Mouse (Mus musculus) CH12.LX (cell line): ENCODE measurements around the gene Dlgap1. TPM values are rescaled to one million over a fixed set of nuclear protein-coding genes. Genes with fewer than 3 reads are reported as not detected.

Experiments
- DNase-seq: peaks from one replicate; pipeline ENCODE4 v3.0.0-alpha.2; 2013; ENCODE audit errors: extremely low read depth
- H3K27ac ChIP-seq: 2 replicates; pipeline ENCODE4 v1.5.1; 2012; ENCODE audit warnings: low read depth, mild to moderate bottlenecking, control low read depth, moderate library complexity; ENCODE audit not compliant: insufficient read depth
- H3K27me3 ChIP-seq: replicated peaks from 2 replicates; pipeline ENCODE3; 2012; ENCODE audit warnings: inconsistent platforms
- H3K36me3 ChIP-seq, 2 experiments: replicated peaks in 1 of 2; 2 replicates each; pipeline versions ENCODE3 to v1.6.1; 2012; ENCODE audit warnings: inconsistent platforms in 1 of 2, low read length in 1 of 2, mild to moderate bottlenecking in 1 of 2, mixed read lengths in 1 of 2, moderate library complexity in 1 of 2; ENCODE audit not compliant: control insufficient read depth in 1 of 2, insufficient read depth in 1 of 2
- H3K4me1 ChIP-seq, 2 experiments: 2 replicates each; pipeline ENCODE4 v1.6.1; 2012; ENCODE audit warnings: inconsistent platforms in 1 of 2, moderate library complexity in 1 of 2; ENCODE audit not compliant: insufficient read depth in 2 of 2, control insufficient read depth in 1 of 2
- H3K4me2 ChIP-seq: 2 replicates; pipeline ENCODE4 v1.6.1; 2012; ENCODE audit warnings: low read depth, mild to moderate bottlenecking, control low read depth; ENCODE audit not compliant: poor library complexity, insufficient read depth, severe bottlenecking
- H3K4me3 ChIP-seq, 3 experiments: fragments of 150-350 bp in 1 of 3; sonication (generic) in 1 of 3; replicated peaks in 1 of 3; 2 replicates each; pipeline versions ENCODE3 to v1.5.1; 2011 to 2012; ENCODE audit warnings: low read depth in 2 of 3, low read length in 2 of 3, mild to moderate bottlenecking in 2 of 3, moderate library complexity in 2 of 3, control low read depth in 1 of 3, improper control_type of control experiment in 1 of 3, inconsistent platforms in 1 of 3, mixed read lengths in 1 of 3; ENCODE audit not compliant: poor library complexity in 1 of 3
- H3K79me2 ChIP-seq: replicated peaks from 2 replicates; pipeline ENCODE4 v1.6.1; 2012; ENCODE audit warnings: mild to moderate bottlenecking, moderate library complexity; ENCODE audit not compliant: control insufficient read depth, poor library complexity, insufficient read depth, severe bottlenecking; ENCODE audit errors: extremely low read depth
- H3K9ac ChIP-seq: 2 replicates; pipeline ENCODE4 v1.6.1; 2012; ENCODE audit warnings: low read depth, mild to moderate bottlenecking, control low read depth, moderate library complexity; ENCODE audit not compliant: insufficient read depth
- H3K9me3 ChIP-seq: replicated peaks from 2 replicates; pipeline ENCODE3; 2012; ENCODE audit warnings: low read length, inconsistent platforms, mixed read lengths
- BHLHE40 ChIP-seq: IDR thresholded peaks from 2 replicates; pipeline ENCODE4 v1.6.1; 2011; ENCODE audit warnings: mild to moderate bottlenecking, low read depth, low read length, improper control_type of control experiment
- CHD2 ChIP-seq: IDR thresholded peaks from 2 replicates; pipeline ENCODE4 v1.6.1; 2011; ENCODE audit warnings: low read length, improper control_type of control experiment
- ELF1 ChIP-seq: IDR thresholded peaks from 2 replicates; pipeline ENCODE4 v1.6.1; 2014; ENCODE audit warnings: low read depth, mild to moderate bottlenecking, inconsistent platforms, low read length, improper control_type of control experiment
- EP300 ChIP-seq: IDR thresholded peaks from 2 replicates; pipeline ENCODE4 v1.6.1; 2011; ENCODE audit warnings: low read length, improper control_type of control experiment
- ETS1 ChIP-seq: conservative IDR thresholded peaks from 2 replicates; pipeline ENCODE4 v1.6.1; 2012; ENCODE audit warnings: low read depth, mild to moderate bottlenecking, inconsistent platforms, low read length, improper control_type of control experiment, moderate library complexity
- IRF4 ChIP-seq: IDR thresholded peaks from 2 replicates; pipeline ENCODE4 v1.6.1; 2014; ENCODE audit warnings: low read depth, mild to moderate bottlenecking, inconsistent platforms, low read length, improper control_type of control experiment
- JUND ChIP-seq: conservative IDR thresholded peaks from 2 replicates; pipeline ENCODE4 v1.6.1; 2011; ENCODE audit warnings: low read depth, low read length, improper control_type of control experiment
- MAFK ChIP-seq: IDR thresholded peaks from 2 replicates; pipeline ENCODE4 v1.6.1; 2011; ENCODE audit warnings: low read length, improper control_type of control experiment; ENCODE audit not compliant: insufficient replicate concordance
- MAZ ChIP-seq: IDR thresholded peaks from 2 replicates; pipeline ENCODE4 v1.6.1; 2012; ENCODE audit warnings: low read depth, mild to moderate bottlenecking, inconsistent platforms, low read length, improper control_type of control experiment, moderate library complexity
- MEF2A ChIP-seq: IDR thresholded peaks from 2 replicates; pipeline ENCODE4 v1.6.1; 2014; ENCODE audit warnings: low read depth, mild to moderate bottlenecking, inconsistent platforms, low read length, improper control_type of control experiment, borderline replicate concordance
- MYC ChIP-seq: IDR thresholded peaks from 2 replicates; pipeline ENCODE4 v1.6.1; 2011; ENCODE audit warnings: low read depth, mild to moderate bottlenecking, improper control_type of control experiment, low read length
- NRF1 ChIP-seq: IDR thresholded peaks from 2 replicates; pipeline ENCODE4 v1.6.1; 2014; ENCODE audit warnings: low read depth, mild to moderate bottlenecking, inconsistent platforms, low read length, improper control_type of control experiment, moderate library complexity
- PAX5 ChIP-seq: IDR thresholded peaks from 2 replicates; pipeline ENCODE4 v1.6.1; 2012; ENCODE audit warnings: low read length, inconsistent platforms, mixed read lengths
- POLR2A ChIP-seq: IDR thresholded peaks from 2 replicates; pipeline ENCODE4 v1.6.1; 2011; ENCODE audit warnings: low read depth, mild to moderate bottlenecking, improper control_type of control experiment, low read length
- POLR2AphosphoS2 ChIP-seq: IDR thresholded peaks from 2 replicates; pipeline ENCODE4 v1.6.1; 2011; ENCODE audit warnings: low read depth, low read length, improper control_type of control experiment
- SMC3 ChIP-seq: IDR thresholded peaks from 2 replicates; pipeline ENCODE4 v1.6.1; 2011; ENCODE audit warnings: low read depth, low read length, improper control_type of control experiment
- TBP ChIP-seq: conservative IDR thresholded peaks from 2 replicates; pipeline ENCODE4 v1.6.1; 2011; ENCODE audit warnings: low read depth, low read length, improper control_type of control experiment
- TCF12 ChIP-seq: IDR thresholded peaks from 2 replicates; pipeline ENCODE4 v1.6.1; 2014; ENCODE audit warnings: low read depth, mild to moderate bottlenecking, inconsistent platforms, low read length, improper control_type of control experiment
- ZC3H11A ChIP-seq: IDR thresholded peaks from 2 replicates; pipeline ENCODE4 v1.6.1; 2012; ENCODE audit warnings: low read depth, mild to moderate bottlenecking, inconsistent platforms, low read length, improper control_type of control experiment
- ZKSCAN1 ChIP-seq: IDR thresholded peaks from 2 replicates; pipeline ENCODE4 v1.6.1; 2012; ENCODE audit warnings: low read depth, inconsistent platforms, low read length, improper control_type of control experiment, borderline replicate concordance
- ZNF384 ChIP-seq: IDR thresholded peaks from 2 replicates; pipeline ENCODE4 v1.6.1; 2012; ENCODE audit warnings: low read depth, low read length, improper control_type of control experiment, inconsistent platforms
- dilution Hi-C: fragments of 300-500 bp; cut with MboI; formaldehyde crosslinking; loops from 2 replicates; pipeline ENCODE4 v1.14.3; 2020; ENCODE audit warnings: low sequenced_read_pairs; ENCODE audit not compliant: extremely low pct_unique_long_range_greater_than_20kb, extremely low pct_ligation_motif_present
- in situ Hi-C: fragments of 300-500 bp; cut with MboI; formaldehyde crosslinking; loops from 3 replicates; pipeline ENCODE4 v1.14.3; 2019; ENCODE audit warnings: low sequenced_read_pairs, low pct_ligation_motif_present, low pct_unique_long_range_greater_than_20kb, mixed read lengths
- polyA plus RNA-seq: library from polyadenylated mRNA; unstranded; fragments of >175 nt; gene quantifications from 2 replicates; pipeline ENCODE4 v1.2.1, GENCODE M21; 2012; ENCODE audit warnings: low read depth; ENCODE audit not compliant: insufficient read length
- total RNA-seq, 2 experiments: library from RNA; depleted of rRNA; stranded (reverse); fragments of 300-350 nt in 1 of 2; fragments of >200 nt in 1 of 2; gene quantifications; 2 replicates each; pipeline ENCODE4 v1.2.3; 2012 to 2014

Dlgap1 gene
- total and polyA plus RNA-seq, 3 experiments, result 0.51 to 2.7 (median 1.2) TPM

DNA sequence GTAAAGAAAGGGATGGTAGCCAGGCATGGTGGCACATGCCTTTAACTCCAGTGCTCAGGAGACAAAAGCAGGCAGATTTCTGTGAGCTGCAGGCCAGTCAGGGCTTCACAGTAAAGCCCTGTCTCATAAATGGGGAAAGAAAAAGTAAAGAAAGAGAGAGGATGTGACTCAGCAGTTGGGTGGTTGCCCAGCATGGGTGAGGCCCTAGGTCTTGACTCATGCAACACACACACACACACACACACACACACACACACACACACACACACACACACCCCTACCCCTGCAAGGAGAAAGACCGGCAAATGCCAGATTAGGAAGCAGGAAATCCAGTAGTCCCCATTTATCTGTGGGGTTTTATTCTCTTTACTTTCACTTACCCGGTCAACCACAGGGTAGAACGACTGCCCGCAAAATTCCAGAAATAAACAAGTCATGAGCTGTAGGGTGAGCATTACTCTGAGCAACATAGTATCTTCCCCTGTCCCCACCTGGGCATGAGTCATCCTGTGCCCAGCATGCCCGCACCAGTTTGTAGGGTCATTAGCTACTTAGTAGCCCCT, 759.9 kb downstream of the Dlgap1 start:
- Histone ChIP-seq H3K79me2 (no peaks in the 10 kb centered on the region), H3K4me3 (no peak overlapping the region), H3K36me3 (no peaks in the 10 kb centered on the region), H3K9ac (peak overlapping the region; percentile 34; the same call in 1 of the 2 replicates), H3K27me3 (no peaks in the 10 kb centered on the region), H3K27ac (peak overlapping the region; percentile 52), H3K9me3 (peaks cover 5% of the 10 kb centered on the region), H3K4me1 (peaks cover 6 to 19% of the 10 kb centered on the region in 2 experiments; a peak in 3 of 4 replicates), H3K4me2 (peak overlapping the region; percentile 43)
- no peak for TF ChIP-seq SMC3
- TF ChIP-seq JUND, result peak; percentile 58; the same call in 1 of the 2 replicates
- peak; percentile 40 for TF ChIP-seq IRF4
- no peak for TF ChIP-seq ZKSCAN1
- TF ChIP-seq MYC, result no peak
- no peak for TF ChIP-seq NRF1
- peak; percentile 67; the same call in 1 of the 2 replicates for TF ChIP-seq MAFK
- no peak for TF ChIP-seq TBP
- TF ChIP-seq ETS1, result peak; percentile 66; the same call in 1 of the 2 replicates
- peak; percentile 81 for TF ChIP-seq EP300
- peak; percentile 60; the same call in 1 of the 2 replicates for TF ChIP-seq TCF12
- no peak for TF ChIP-seq POLR2AphosphoS2
- TF ChIP-seq POLR2A, result no peak
- 0 out of 2 replicates have a peak, but pooled peaks have one; percentile 41 for TF ChIP-seq CHD2
- peak; percentile 65; the same call in 1 of the 2 replicates for TF ChIP-seq MEF2A
- TF ChIP-seq MAZ, result 0 out of 2 replicates have a peak, but pooled peaks have one; percentile 25
- TF ChIP-seq ELF1, result peak; percentile 13; the same call in 1 of the 2 replicates
- peak; percentile 65 for TF ChIP-seq BHLHE40
- in situ Hi-C loops (no loop called here), dilution Hi-C loops (no loop called here)
- DNase-seq, result peak; percentile 67

DNA sequence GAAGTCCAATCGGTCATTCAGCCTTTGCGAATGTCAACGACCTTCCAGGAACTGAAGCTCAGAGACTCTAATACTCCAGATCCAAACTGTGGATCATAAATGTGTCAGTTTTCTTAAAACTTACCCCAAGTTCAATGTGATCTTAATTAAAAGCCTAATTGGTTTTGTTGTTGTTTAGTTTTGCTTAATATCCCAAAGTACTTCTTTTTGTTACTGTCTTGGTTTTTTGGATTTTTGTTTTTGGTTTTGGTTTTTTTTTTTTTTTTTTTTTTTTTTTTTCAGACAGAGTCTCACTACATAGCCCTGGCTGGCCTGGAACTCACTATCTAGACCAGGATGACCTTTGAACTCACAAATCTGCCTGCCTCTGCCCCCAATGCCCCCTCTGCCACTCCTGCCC, 765.9 kb downstream of the Dlgap1 start:
- peaks cover 5% of the 10 kb centered on the region for H3K9me3 ChIP-seq
- H3K9ac ChIP-seq, result no peak overlapping the region
- no peak overlapping the region for H3K4me2 ChIP-seq
- H3K27me3 ChIP-seq, result no peaks in the 10 kb centered on the region
- dilution Hi-C loops (no loop called here), in situ Hi-C loops (no loop called here)
- peak; percentile 70 for TF ChIP-seq ZNF384
- no peak for TF ChIP-seq ZC3H11A
- TF ChIP-seq PAX5, result no peak
- no peak for TF ChIP-seq SMC3
- TF ChIP-seq MEF2A, result no peak
- no peak overlapping the region for H3K4me3 ChIP-seq
- no peak for DNase-seq
- no peaks in the 10 kb centered on the region for H3K36me3 ChIP-seq
- no peak overlapping the region for H3K27ac ChIP-seq
- H3K4me1 ChIP-seq, result peaks cover 0 to 16% of the 10 kb centered on the region in 2 experiments; a peak in 2 of 4 replicates
- H3K79me2 ChIP-seq, result no peaks in the 10 kb centered on the region
